Mouse (Mus musculus) monocyte, adult 2 months (primary cell): ENCODE data around the gene Nelfb.
A peak's percentile ranks its signal among the peaks of the same experiment; 100 is the strongest.

ENCODE experiments used
- DNase-seq, 2 experiments: peaks; one replicate each; pipeline ENCODE4 v3.0.0; 2022; ENCODE audit warnings: low spot score in 2 of 2, low read depth in 1 of 2

The Nelfb gene

GRCm38 (mm10) chr2:25231038-25231437 is 19.7 kb upstream of the Nelfb start:
- DNase-seq = no peak

DNA sequence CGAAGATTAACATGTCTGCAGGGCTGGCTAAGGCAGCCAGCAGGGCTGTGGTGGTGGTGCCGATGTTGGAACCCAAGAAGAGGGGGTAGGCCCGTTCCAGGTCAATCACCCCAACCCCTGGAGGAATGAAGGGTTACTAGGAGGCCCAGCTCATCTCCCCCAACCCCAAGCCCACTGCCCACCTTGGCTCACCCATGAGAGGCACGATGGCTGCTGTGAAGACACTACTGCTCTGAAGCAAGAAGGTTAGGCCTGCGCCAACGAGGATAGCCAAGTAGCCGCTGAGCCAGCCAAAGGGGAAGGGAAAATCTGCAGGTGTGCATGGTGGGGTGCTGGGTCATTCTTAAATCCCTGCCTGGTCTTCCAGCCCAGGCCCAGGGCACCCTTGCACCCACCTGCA is 19.3 kb upstream of the Nelfb start:
- DNase-seq = no peak

DNA sequence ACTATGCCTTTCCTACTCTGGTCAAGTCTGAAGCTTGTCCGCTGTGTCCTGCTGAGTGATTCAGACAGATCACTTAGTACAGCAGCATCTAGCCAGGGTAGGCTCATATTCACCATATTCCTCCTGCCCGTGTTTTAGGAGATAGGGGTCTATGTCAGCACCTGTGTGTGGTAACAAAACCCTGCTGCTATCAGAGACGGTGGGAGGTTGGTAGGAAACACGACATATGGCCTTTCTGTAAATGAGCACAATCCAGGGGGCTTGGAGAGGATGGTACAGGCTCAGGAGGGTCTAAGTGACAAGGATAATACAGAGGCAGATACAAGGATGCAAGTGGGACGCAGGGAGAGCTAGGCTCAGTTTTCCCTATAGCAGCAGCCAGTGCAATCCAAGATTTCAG is 18.3 kb upstream of the Nelfb start:
- no peak for DNase-seq

- no peak for DNase-seq
Observed at GRCm38 (mm10) chr2:25228995-25229530, 17.8 kb upstream of the Nelfb start.

GRCm38 (mm10) chr2:25228431-25228889 is 17.2 kb upstream of the Nelfb start:
- peak; percentile 74 to 76 for DNase-seq

DNA sequence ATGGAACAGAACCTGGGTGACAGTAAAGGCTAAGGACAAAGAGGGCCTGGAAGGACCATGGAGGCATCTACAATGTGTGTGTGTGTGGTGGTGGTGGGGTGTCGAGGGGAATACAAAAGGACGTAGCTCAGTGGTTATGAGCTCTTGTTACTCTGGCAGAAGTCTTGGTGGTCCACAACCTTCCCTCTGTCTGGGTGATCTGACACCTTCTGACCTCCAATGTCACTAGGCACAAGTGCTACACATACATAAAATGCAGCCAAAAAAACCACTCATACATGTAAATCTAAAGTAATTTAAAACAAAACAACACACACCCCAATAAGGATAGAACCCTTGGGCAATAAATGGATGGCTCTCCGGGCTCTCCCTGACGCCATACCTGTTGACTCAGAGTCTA is 16.1 kb upstream of the Nelfb start:
- DNase-seq = no peak

- DNase-seq = no peak
Observed at GRCm38 (mm10) chr2:25226864-25227263, 15.6 kb upstream of the Nelfb start.

DNA sequence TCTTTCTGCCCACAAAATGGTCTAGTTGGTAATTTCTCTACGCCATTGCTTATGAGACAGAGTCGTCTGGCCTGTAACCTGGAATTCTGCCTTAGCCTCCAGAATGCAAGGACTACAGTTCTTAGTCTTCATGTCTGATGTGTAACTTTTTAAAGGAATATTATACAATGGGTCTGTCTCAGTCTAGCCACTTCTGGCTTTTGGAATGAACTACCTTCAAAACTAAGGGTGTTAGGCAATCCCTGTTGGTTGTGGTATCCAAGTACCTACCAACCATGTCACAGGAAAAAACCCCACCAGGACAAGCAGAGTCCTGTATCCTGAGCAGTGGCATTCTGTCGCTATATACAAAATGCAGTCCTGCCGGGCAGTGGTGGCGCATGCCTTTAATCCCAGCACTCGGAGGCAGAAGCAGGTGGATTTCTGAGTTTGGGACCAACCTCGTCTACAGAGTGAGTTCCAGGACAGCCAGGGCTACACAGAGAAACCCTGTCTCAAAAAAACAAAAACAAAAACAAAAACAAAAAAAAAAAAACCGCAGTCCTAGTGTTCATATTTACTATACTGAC is 14.6 kb upstream of the Nelfb start:
- DNase-seq = no peak

DNA sequence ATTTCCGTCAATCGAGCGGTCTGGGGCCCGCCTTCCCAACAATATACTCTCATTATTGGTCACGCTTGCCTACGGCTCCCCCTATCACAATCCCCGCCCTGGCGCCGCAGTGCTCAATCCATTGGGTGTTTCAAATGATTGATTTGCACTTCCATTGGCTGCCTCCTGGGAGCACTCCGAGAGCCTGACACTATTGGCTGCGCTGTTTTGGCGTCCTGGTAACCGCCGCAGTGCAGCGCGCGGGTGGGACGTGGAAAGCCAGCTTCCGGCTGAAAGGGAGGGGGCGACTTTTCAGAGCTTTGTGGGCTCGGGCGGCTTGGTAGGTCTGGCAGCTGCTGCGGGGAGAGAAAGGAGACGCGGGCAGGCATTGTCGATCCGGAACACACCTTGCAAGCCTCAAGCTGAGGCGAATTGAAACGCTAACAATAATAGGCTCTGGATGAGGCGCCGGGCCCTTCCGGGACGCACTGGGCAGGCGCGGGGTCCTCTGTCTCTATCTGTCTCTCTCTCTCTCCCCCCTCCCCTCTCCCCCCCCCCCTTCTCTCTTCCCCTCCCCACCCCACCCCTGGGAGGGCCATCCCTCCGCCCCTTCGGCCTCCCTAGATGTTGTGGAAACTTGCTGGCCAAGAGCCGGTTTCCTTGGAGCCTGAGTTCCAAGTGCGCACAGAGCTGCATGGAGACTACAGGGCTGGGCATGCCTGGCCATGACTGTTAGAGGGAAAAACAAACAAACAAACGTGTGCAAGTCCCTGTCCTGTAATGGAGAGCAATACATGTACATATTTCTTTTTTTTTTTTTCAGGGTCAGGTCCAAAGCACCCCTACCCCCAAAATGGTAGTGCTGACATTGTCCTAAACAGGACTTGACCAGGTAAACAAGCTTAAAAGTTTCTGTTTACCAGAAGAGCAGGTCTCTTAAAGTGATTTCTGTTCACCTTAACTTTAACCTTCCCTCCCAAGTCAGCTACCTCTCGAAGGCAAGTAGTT is 13.8 kb upstream of the Nelfb start:
- DNase-seq = peak; percentile 97 to 98

- DNase-seq = no peak
Observed at GRCm38 (mm10) chr2:25224492-25224765, 13.1 kb upstream of the Nelfb start, which contains the start of gene Tubb4b. Gene Tubb4b (minus strand): TSS chr2:25224702.

DNA sequence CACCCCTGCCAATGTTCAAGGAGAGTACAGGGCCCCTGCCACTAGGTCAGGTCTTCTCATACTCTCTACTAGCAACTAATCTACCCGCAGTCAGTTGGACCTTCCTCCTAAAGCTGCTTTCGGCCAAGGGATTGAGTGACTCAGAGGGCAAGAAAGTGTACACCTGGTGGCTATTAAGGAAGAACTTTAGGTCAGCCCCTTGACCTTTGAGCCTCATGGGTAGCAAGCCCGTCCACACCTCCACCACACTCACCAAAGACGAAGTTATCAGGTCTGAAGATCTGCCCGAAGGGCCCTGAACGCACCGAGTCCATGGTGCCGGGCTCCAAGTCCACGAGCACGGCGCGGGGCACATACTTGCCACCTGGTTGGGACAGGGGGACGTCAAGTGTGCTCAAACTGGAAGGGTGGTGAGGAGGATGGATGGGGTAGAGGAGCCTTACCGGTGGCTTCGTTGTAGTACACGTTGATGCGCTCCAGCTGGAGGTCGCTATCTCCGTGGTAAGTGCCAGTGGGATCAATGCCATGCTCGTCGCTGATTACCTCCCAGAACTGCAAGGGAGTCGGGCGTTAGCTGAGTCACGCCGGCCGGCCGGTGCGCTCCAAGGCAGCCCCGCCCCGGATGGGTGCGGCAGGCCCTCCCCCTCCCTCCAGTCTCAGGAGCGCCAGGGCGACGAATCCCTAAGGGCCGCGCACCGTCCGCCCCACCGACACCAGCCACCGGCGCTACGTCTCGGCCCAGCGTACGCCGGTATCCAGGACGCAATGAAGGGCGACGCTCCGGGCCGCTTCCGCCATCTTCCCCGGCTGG is 12.6 kb upstream of the Nelfb start:
- peak in 1 of 2 experiments; percentile 69 for DNase-seq

DNA sequence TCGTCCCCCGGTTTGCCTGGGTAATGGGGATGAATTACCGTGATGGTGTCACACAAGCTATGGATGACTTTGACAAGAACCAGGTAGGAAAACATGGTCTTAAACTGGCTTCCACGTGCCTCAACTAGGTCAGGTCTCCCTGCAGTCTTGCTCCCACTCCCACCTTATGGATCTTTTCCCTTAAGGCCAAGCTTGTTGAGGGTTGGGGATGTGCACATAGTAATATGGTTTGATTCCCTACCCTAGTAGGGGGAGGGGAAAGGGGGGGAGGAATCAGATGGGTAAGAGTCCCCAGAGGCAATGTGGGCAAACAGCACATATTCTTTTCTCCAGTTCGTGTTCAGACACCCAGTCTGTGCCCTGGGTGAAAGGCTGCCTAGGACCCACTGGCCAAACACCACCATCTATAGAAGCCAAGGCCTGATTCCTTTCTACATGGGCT is 10.1 kb upstream of the Nelfb start:
- no peak for DNase-seq

GRCm38 (mm10) chr2:25218445-25218844 is 7.2 kb upstream of the Nelfb start, which contains the start of gene Fam166a:
Gene Fam166a (plus strand): TSS chr2:25218745.
- no peak for DNase-seq

DNA sequence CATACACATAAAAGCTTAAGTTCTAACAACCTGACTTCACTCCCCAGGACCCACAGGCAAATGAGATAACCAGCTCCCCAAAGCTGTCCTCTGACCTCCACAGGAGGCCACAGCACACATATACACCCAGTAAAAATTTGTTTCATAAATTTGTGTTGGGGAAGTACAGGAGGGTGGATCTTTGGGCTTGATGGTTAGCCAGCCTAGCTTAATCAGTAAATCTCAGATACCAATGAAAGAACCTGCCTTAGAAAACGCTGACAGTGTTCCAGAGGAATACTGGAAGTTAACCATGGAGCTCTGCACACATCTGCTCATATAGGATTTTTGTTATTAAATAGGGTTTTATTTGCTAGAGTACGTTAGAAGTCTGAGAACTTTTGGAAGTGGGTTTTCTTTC is 6.4 kb upstream of the Nelfb start:
- no peak for DNase-seq

GRCm38 (mm10) chr2:25214444-25214843 is 3.2 kb upstream of the Nelfb start, which contains the start of gene Stpg3:
Gene Stpg3 (minus strand): TSS chr2:25214637.
- no peak for DNase-seq

- no peak for DNase-seq
Observed at GRCm38 (mm10) chr2:25213266-25213865, 2.1 kb upstream of the Nelfb start.

DNA sequence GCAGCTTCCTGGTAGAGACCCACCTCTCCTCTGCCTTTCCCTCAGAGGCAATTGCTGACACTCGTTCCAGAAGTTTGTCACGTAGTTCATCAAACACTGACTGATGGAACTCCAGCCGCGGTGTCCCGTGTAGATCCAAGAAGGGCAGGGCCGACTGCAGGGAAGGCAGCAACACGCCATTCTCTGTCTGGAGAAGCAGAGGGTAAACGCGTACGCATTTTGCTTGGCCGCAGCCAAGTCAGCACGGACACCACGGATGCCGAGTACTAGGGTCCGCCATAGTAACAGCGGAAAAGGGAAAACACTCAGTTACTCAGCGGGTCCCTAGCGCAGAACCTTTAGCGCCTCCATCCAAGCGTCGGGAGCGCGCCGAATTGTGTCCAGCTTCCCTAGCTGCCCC is 603 bp downstream of the Nelfb start:
- DNase-seq = no peak

DNA sequence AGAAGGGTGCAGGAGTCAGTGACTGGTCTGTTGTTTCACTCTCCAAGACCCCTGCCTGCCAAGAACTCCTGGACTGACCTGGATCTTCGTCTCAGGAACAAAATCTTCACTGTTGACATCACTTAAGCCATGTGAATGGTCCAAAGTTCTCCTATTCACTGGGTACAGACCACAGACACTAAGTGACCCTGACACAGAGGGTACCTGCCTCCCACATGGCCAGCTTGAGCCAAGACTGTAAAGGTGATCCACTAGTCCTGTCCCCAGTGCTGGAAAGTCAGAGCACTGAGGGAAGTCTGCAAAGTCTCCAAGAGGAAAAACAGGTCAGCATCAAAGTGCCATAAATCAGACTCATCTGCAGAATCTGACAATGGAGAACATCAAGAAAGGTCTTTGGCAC is 3.7 kb downstream of the Nelfb start:
- no peak for DNase-seq

DNA sequence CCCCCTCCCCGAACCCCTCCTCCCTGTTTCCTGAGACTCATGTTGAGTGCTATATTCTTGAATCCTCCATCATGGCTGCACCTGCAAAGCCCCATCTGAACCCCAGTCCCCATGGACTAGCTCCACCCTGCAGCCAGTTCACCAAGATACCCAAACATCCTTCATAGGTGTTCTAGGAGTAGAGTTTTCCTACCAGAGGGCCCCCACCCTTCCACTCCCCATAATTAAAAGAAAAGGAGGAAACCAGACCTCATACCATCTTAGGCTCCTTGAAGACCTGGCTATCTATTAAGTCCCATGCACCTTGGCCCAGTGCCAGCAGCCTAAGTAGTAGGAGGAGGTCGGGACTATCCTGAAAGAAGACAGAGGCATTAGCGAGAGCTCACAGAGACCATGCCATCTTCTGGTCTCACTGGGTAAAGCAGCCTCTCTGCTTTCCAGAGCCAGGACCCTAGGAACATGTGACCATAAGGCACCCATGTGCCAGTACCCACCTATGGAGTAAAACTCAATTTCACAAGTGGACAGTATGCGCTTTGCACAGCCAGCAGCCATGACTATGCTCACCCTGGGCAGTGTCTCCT is 7.6 kb downstream of the Nelfb start:
- no peak for DNase-seq

- no peak for DNase-seq
Observed at GRCm38 (mm10) chr2:25200631-25201030, 10.7 kb downstream of the Nelfb start.
